Mouse (Mus musculus) brain, embryonic 14.5 days (tissue): ENCODE measurements around the gene F11r. TPM values are rescaled to one million over a fixed set of nuclear protein-coding genes. Genes with fewer than 3 reads are reported as not detected.
A peak's percentile ranks its signal among the peaks of the same experiment; 100 is the strongest.

Experiments
- DNase-seq: peaks from one replicate; pipeline ENCODE4 v3.0.0-alpha.2; 2011; ENCODE audit warnings: low read depth
- CTCF ChIP-seq: fragments of 200-500 bp; IDR thresholded peaks from 2 replicates; pipeline ENCODE4 v1.5.1; 2012; ENCODE audit warnings: inconsistent platforms, mild to moderate bottlenecking, moderate library complexity, borderline replicate concordance; ENCODE audit not compliant: insufficient read depth, insufficient read length; ENCODE audit errors: extremely low read depth
- POLR2A ChIP-seq: fragments of 200-500 bp; IDR thresholded peaks from 2 replicates; pipeline ENCODE4 v1.6.1; 2012; ENCODE audit warnings: mild to moderate bottlenecking, inconsistent platforms, borderline replicate concordance; ENCODE audit not compliant: poor library complexity, insufficient read depth, insufficient read length, severe bottlenecking; ENCODE audit errors: extremely low read depth
- polyA plus RNA-seq: library from polyadenylated mRNA; depleted of rRNA; stranded (reverse); fragments of >200 nt; gene quantifications from 2 replicates; pipeline ENCODE4 v1.2.3, GENCODE M21; 2012; rRNA removed

Gene F11r
- polyA plus RNA-seq, 1 experiment = 7.3 TPM

- DNase-seq = peak; percentile 83
- TF ChIP-seq POLR2A (peak; percentile 20; the same call in 1 of the 2 replicates), CTCF (no peak)
Observed at GRCm38 (mm10) chr1:171503592-171504291, 66.4 kb downstream of the F11r start.

- TF ChIP-seq POLR2A = no peak
- no peak for TF ChIP-seq CTCF
- peak; percentile 32 for DNase-seq
Observed at GRCm38 (mm10) chr1:171504586-171504985, 67.3 kb downstream of the F11r start.

- no peak for DNase-seq
- TF ChIP-seq CTCF (no peak), POLR2A (no peak)
Observed at GRCm38 (mm10) chr1:171513234-171513633, 75.9 kb downstream of the F11r start.

DNA sequence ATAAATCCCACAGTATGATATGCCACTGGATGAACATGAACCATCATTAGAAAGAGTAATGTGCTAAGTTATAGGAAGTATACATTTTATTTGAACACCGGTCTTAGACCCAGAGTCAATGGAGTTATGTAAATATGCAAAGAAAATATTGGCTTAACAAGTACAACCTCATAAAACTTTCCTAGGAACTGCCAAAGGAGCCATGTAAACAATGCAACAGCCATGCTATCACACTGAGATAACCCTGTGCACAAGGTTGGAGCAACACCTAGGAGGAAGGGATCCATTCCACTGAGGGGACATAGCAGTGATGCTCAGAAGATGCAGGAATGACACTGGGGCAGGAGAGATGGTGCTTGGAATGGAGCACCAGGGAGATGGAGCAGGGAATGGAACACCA, 76.4 kb downstream of the F11r start:
- no peak for TF ChIP-seq POLR2A
- TF ChIP-seq CTCF = no peak
- no peak for DNase-seq

Other genes starting within 250 kb of the F11r start
- gene Pcp4l1, start 241.3 kb upstream of the F11r start, polyA plus RNA-seq = 10.0 and 22.6 TPM in 2 replicates
- gene Nr1i3, start 223.6 kb upstream of the F11r start, polyA plus RNA-seq = 0.03 and 0.09 TPM in 2 replicates
- 35.8 and 38.1 TPM in 2 replicates for gene Tomm40l, start 215.0 kb upstream of the F11r start, polyA plus RNA-seq
- 2.7 and 3.7 TPM in 2 replicates for gene Apoa2, start 212.5 kb upstream of the F11r start, polyA plus RNA-seq
- 16.5 and 18.2 TPM in 2 replicates for gene Fcer1g, start 203.2 kb upstream of the F11r start, polyA plus RNA-seq
- gene Adamts4, start 187.1 kb upstream of the F11r start, polyA plus RNA-seq = 4.1 and 4.6 TPM in 2 replicates
- 130 and 153 TPM in 2 replicates for gene Ndufs2, start 186.1 kb upstream of the F11r start, polyA plus RNA-seq
- gene B4galt3, start 167.2 kb upstream of the F11r start, polyA plus RNA-seq = 101 and 122 TPM in 2 replicates
- 70.7 and 111 TPM in 2 replicates for gene Ppox, start 156.3 kb upstream of the F11r start, polyA plus RNA-seq
- gene Usp21, start 149.5 kb upstream of the F11r start, polyA plus RNA-seq = 110 and 136 TPM in 2 replicates
- gene Ufc1, start 142.5 kb upstream of the F11r start, polyA plus RNA-seq = 52.7 and 63.1 TPM in 2 replicates
- 62.1 and 63.5 TPM in 2 replicates for gene Dedd, start 108.4 kb upstream of the F11r start, polyA plus RNA-seq
- gene Nit1, start 91.9 kb upstream of the F11r start, polyA plus RNA-seq = 57.0 and 73.1 TPM in 2 replicates
- gene Pfdn2, start 91.9 kb upstream of the F11r start, polyA plus RNA-seq = 45.5 and 90.3 TPM in 2 replicates
- gene Klhdc9, start 76.7 kb upstream of the F11r start, polyA plus RNA-seq = 3.1 and 3.7 TPM in 2 replicates
- gene Nectin4, start 67.4 kb upstream of the F11r start, polyA plus RNA-seq = 1.9 and 2.8 TPM in 2 replicates
- 0.47 and 0.52 TPM in 2 replicates for gene Arhgap30, start 48.6 kb upstream of the F11r start, polyA plus RNA-seq
- gene Usf1, start 26.2 kb upstream of the F11r start, polyA plus RNA-seq = 242 and 259 TPM in 2 replicates
- 4.6 and 7.2 TPM in 2 replicates for gene Tstd1, start 18.7 kb upstream of the F11r start, polyA plus RNA-seq
- gene Alyref2, start 65.9 kb downstream of the F11r start, polyA plus RNA-seq = 15.8 and 17.8 TPM in 2 replicates
- gene Itln1, start 97.8 kb downstream of the F11r start, polyA plus RNA-seq = 0.08 TPM in 1 of 2 replicates, not detected in the other
- not detected in 2 replicates for gene Cd244a, start 121.7 kb downstream of the F11r start, polyA plus RNA-seq
- 0.08 and 0.19 TPM in 2 replicates for gene Ly9, start 169.9 kb downstream of the F11r start, polyA plus RNA-seq
- gene Slamf7, start 215.5 kb downstream of the F11r start, polyA plus RNA-seq = 0.04 TPM in 1 of 2 replicates, not detected in the other
- 0.30 and 0.62 TPM in 2 replicates for gene Cd48, start 244.5 kb downstream of the F11r start, polyA plus RNA-seq